Mouse (Mus musculus): ENCODE measurements around the gene Ube2g2.

GRCm38 (mm10) chr10:77629163-77629562, 7.1 kb downstream of the Ube2g2 start:
- no peak for TF ChIP-seq CTCF (IDR thresholded peaks at IDR 0.05; ENCODE audit: insufficient read depth, low read length)
- TF ChIP-seq POLR2A (IDR thresholded peaks at IDR 0.05; ENCODE audit: borderline replicate concordance, extremely low read depth, low read depth, low read length), result no peak
